Mouse (Mus musculus): ENCODE measurements around the gene Ssc5d. TPM values are rescaled to one million over a fixed set of nuclear protein-coding genes. Genes with fewer than 3 reads are reported as not detected.

Ssc5d gene
- polyA plus RNA-seq, 1 experiment, result not detected

DNA sequence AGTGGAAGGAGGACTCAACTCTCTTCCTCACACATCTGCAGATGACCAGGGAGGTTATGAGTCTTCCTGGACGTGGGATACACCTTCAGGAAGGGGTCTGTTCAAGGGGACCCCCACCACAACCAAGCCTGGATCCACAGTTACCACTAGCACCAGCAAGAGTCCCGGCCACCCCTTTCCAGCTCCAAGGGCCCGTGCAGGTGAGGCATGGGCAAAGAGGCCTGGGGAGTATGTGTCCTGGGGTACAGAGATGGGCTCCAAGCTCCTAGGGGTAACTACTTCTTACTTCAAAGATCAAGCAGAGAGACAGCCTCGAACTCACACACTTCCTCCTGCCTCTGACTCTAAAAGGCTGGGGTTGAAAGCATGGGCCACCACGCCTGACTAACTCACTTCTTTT lies 17.1 kb downstream of the Ssc5d start:
- Histone ChIP-seq H3K27ac (ENCODE audit: insufficient read depth, low read depth, low read length) (no peak overlapping the region), H3K4me3 (ENCODE audit: insufficient read depth, low read length) (no peak overlapping the region), H3K4me1 (ENCODE audit: control insufficient read depth, insufficient read depth, low read length) (peaks cover 9% of the 10 kb centered on the region; the same call in 1 of the 2 replicates)
- TF ChIP-seq CTCF (IDR thresholded peaks at IDR 0.05; ENCODE audit: low read depth, low read length) (no peak), POLR2A (IDR thresholded peaks at IDR 0.05; ENCODE audit: borderline replicate concordance, low read depth, low read length) (no peak)

GRCm38 (mm10) chr7:4943223-4943815 lies 17.7 kb downstream of the Ssc5d start:
- Histone ChIP-seq H3K27ac (ENCODE audit: insufficient read depth, low read depth, low read length) (no peak overlapping the region), H3K4me3 (ENCODE audit: insufficient read depth, low read length) (peak overlapping the region; percentile 45)
- TF ChIP-seq POLR2A (IDR thresholded peaks at IDR 0.05; ENCODE audit: borderline replicate concordance, low read depth, low read length), result no peak
- peak; percentile 76 for TF ChIP-seq CTCF (IDR thresholded peaks at IDR 0.05; ENCODE audit: low read depth, low read length)

GRCm38 (mm10) chr7:4947855-4948254 lies 22.3 kb downstream of the Ssc5d start:
- no peak overlapping the region for H3K4me3 ChIP-seq (ENCODE audit: insufficient read depth, low read length)
- H3K4me1 ChIP-seq (ENCODE audit: control insufficient read depth, insufficient read depth, low read length), result peaks cover 46% of the 10 kb centered on the region
- H3K27ac ChIP-seq (ENCODE audit: insufficient read depth, low read depth, low read length), result no peak overlapping the region
- no peak for TF ChIP-seq POLR2A (IDR thresholded peaks at IDR 0.05; ENCODE audit: borderline replicate concordance, low read depth, low read length)
- no peak for TF ChIP-seq CTCF (IDR thresholded peaks at IDR 0.05; ENCODE audit: low read depth, low read length)

More at GRCm38 (mm10) chr7:4943223-4943815, 17.7 kb downstream of the Ssc5d start:
- H3K4me1 ChIP-seq (ENCODE audit: control insufficient read depth, insufficient read depth, low read length), result peaks cover 15% of the 10 kb centered on the region

GRCm38 (mm10) chr7:4948386-4948785 lies 22.8 kb downstream of the Ssc5d start:
- no peak overlapping the region for H3K4me3 ChIP-seq (ENCODE audit: insufficient read depth, low read length)
- TF ChIP-seq CTCF (IDR thresholded peaks at IDR 0.05; ENCODE audit: low read depth, low read length) (no peak), POLR2A (IDR thresholded peaks at IDR 0.05; ENCODE audit: borderline replicate concordance, low read depth, low read length) (no peak)
- H3K4me1 ChIP-seq (ENCODE audit: control insufficient read depth, insufficient read depth, low read length), result peaks cover 46% of the 10 kb centered on the region
- H3K27ac ChIP-seq (ENCODE audit: insufficient read depth, low read depth, low read length), result no peak overlapping the region; the same call in 1 of the 2 replicates

GRCm38 (mm10) chr7:4950561-4951342 lies 25.2 kb downstream of the Ssc5d start:
- Histone ChIP-seq H3K27ac (ENCODE audit: insufficient read depth, low read depth, low read length) (peak overlapping the region; percentile 98), H3K4me1 (ENCODE audit: control insufficient read depth, insufficient read depth, low read length) (peaks cover 49% of the 10 kb centered on the region), H3K4me3 (ENCODE audit: insufficient read depth, low read length) (peak overlapping the region; percentile 59)
- TF ChIP-seq POLR2A (IDR thresholded peaks at IDR 0.05; ENCODE audit: borderline replicate concordance, low read depth, low read length) (no peak), CTCF (IDR thresholded peaks at IDR 0.05; ENCODE audit: low read depth, low read length) (no peak)

- no peak overlapping the region for H3K4me3 ChIP-seq (ENCODE audit: insufficient read depth, low read length)
- H3K4me1 ChIP-seq (ENCODE audit: control insufficient read depth, insufficient read depth, low read length), result peaks cover 40% of the 10 kb centered on the region
- no peak overlapping the region for H3K27ac ChIP-seq (ENCODE audit: insufficient read depth, low read depth, low read length)
- no peak for TF ChIP-seq POLR2A (IDR thresholded peaks at IDR 0.05; ENCODE audit: borderline replicate concordance, low read depth, low read length)
- no peak for TF ChIP-seq CTCF (IDR thresholded peaks at IDR 0.05; ENCODE audit: low read depth, low read length)
Measured at GRCm38 (mm10) chr7:4953815-4954445, 28.3 kb downstream of the Ssc5d start.

DNA sequence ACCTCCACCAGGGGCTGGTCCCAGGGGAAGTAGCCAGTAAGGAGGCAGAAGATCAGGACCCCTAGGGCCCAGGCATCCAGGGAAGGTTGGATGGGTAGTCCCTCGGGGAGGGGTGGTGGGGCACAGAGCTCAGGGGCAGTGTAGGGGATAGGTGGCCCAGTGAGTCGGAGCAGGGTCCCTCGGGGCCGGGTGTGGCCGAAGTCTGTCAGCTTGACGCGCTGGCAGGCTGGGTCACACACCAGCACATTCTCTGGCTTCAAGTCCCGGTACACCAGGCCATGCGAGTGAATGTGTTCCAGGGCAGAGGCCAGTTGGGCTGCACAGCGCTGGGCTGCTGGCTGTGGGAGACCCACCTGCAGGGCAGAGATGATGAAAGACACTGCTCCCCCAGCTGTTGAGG lies 31.8 kb downstream of the Ssc5d start:
- H3K4me1 ChIP-seq (ENCODE audit: control insufficient read depth, insufficient read depth, low read length), result peaks cover 19% of the 10 kb centered on the region
- H3K27ac ChIP-seq (ENCODE audit: insufficient read depth, low read depth, low read length), result no peak overlapping the region
- TF ChIP-seq POLR2A (IDR thresholded peaks at IDR 0.05; ENCODE audit: borderline replicate concordance, low read depth, low read length), result no peak
- no peak for TF ChIP-seq CTCF (IDR thresholded peaks at IDR 0.05; ENCODE audit: low read depth, low read length)
- no peak overlapping the region for H3K4me3 ChIP-seq (ENCODE audit: insufficient read depth, low read length)

DNA sequence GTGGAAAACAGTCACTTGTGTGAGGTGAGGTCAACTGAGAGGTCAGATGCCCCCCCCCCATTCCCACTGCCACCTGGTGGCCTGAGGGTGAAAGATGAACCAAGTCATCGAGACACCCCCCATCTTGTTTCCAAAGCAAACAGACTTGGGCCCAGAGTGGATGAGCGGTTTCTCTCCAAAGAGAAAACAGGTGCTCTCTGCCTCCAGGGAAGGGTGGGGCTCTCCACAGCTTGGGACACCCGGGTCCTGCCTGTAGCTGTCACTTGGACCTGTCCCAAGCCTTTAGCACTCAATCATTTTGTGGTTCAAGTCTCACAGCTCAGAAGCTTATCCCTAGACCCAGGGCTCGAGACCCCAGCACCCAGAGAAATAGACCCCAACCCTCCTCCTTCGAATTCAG lies 37.9 kb downstream of the Ssc5d start:
- Histone ChIP-seq H3K4me3 (ENCODE audit: insufficient read depth, low read length) (no peak overlapping the region), H3K4me1 (ENCODE audit: control insufficient read depth, insufficient read depth, low read length) (peaks cover 14% of the 10 kb centered on the region), H3K27ac (ENCODE audit: insufficient read depth, low read depth, low read length) (no peak overlapping the region)
- TF ChIP-seq POLR2A (IDR thresholded peaks at IDR 0.05; ENCODE audit: borderline replicate concordance, low read depth, low read length), result no peak

DNA sequence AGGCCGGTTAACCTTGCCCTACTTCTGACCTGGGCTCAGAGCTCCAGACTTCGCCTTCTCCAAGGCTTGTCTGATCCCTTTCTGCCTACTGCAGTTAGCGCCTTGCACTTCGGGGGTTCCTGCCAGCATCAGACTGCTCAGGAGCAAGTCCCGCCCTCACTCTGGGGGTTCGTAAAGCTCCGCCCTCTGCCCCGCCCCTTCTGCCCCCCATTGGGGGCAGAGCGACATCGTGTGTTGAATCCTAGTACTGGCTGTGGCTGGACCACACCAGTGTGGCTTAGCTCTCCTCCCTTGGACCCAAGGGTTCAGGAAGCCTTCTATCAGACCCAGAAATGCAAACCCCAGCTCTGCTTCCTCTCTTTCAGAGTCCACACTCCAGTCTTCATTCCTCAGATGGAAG lies 38.7 kb downstream of the Ssc5d start, which contains the start of gene Sbk2:
Gene Sbk2 (minus strand): TSS at position 135 of the 400 bp plus-strand sequence.
- H3K4me1 ChIP-seq (ENCODE audit: control insufficient read depth, insufficient read depth, low read length), result peaks cover 7% of the 10 kb centered on the region
- no peak for TF ChIP-seq POLR2A (IDR thresholded peaks at IDR 0.05; ENCODE audit: borderline replicate concordance, low read depth, low read length)
- peak; percentile 64 for TF ChIP-seq CTCF (IDR thresholded peaks at IDR 0.05; ENCODE audit: low read depth, low read length)
- H3K4me3 ChIP-seq (ENCODE audit: insufficient read depth, low read length), result no peak within 1 kb of the TSS
- no peak within 1 kb of the TSS for H3K27ac ChIP-seq (ENCODE audit: insufficient read depth, low read depth, low read length)

- TF ChIP-seq POLR2A (IDR thresholded peaks at IDR 0.05; ENCODE audit: borderline replicate concordance, low read depth, low read length) (no peak), CTCF (IDR thresholded peaks at IDR 0.05; ENCODE audit: low read depth, low read length) (no peak)
- no peak overlapping the region for H3K4me3 ChIP-seq (ENCODE audit: insufficient read depth, low read length)
- H3K27ac ChIP-seq (ENCODE audit: insufficient read depth, low read depth, low read length), result no peak overlapping the region
- peaks cover 6% of the 10 kb centered on the region for H3K4me1 ChIP-seq (ENCODE audit: control insufficient read depth, insufficient read depth, low read length)
Measured at GRCm38 (mm10) chr7:4964988-4965387, 39.4 kb downstream of the Ssc5d start.
